Mouse (Mus musculus): ENCODE results near the gene Cacna1e. TPM values are rescaled to one million over a fixed set of nuclear protein-coding genes. Genes with fewer than 3 reads are reported as not detected.

Gene Cacna1e
- polyA plus RNA-seq, 1 experiment from 2014 or later, result 7.8 TPM

DNA sequence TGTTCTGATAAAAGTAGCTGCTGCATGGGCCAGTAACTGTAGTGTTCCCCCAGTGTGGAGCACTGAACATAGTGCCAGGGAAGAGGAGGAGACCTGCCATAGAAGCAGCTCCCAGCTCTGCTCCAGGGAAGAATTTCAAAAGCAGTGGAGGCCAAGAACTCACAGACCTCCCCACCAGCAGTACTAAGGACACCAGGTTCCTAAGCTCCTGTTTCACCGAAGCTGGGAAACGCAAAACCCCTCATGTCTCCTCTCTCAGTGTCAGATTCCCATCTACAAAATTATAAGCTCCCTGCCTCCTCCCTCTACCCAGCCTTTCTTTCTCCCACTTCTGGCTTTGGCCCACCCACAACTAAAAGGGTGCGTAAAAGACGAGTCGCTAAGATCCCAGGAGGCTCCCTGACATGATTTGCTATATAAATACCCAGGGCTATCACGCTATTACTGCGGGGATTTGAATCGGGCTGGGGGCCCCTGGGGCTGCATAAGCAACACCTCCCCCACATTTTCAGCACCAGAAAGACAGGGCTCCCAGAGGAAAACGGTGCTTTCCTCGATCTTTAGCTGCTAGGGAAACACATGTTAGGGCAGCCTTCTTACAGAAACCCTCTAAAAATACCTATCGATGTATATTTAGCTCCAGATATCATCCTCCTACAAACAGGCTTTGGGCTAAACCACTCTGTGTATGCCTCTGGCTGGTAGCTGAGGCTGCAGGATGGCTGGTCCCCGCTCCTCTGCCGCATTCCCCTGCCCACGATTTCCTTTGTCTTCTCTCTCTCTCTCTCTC, 195.2 kb downstream of the Cacna1e start:
- WGBS, result 47% methylated on average over 14 of the region's 14 CpGs
- Histone ChIP-seq H3K4me1 (no peaks in the 10 kb centered on the region), H3K4me2 (replicated peaks) (0 out of 2 replicates have a peak overlapping the region, but pooled peaks have one; percentile 14), H3K4me3 (no peak overlapping the region), H3K36me3 (no peaks in the 10 kb centered on the region), H3K9me3 (no peaks in the 10 kb centered on the region), H3K27ac (no peak overlapping the region), H3K9ac (no peak overlapping the region), H3K27me3 (replicated peaks) (no peaks in the 10 kb centered on the region)
- no peak for ATAC-seq (ENCODE audit: low FRiP score, low read depth)

DNA sequence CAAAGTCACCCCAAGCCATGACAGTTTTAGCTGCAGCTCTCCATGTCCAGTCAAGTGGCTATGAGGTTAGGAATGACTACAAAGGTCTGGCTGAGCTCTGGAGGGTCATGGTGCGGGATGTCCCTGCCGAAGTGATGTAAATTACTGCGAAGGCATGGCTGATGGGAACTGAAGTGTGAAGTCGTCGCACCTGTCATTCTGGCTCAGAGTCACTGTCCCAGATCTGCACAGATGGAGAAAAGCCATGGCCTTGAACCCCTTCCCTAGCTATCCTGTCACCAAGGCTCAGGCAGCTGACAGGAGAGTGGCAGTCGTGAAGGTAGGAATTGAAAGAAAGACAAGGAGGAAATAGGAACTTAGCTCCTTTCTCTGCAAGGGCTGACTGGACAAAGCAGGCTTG, 197.4 kb downstream of the Cacna1e start:
- H3K4me3 ChIP-seq, result no peak overlapping the region
- no peak overlapping the region for H3K4me2 ChIP-seq (replicated peaks)
- WGBS, result 79% methylated on average over 6 of the region's 6 CpGs
- no peaks in the 10 kb centered on the region for H3K27me3 ChIP-seq (replicated peaks)
- H3K9ac ChIP-seq, result no peak overlapping the region
- H3K9me3 ChIP-seq, result no peaks in the 10 kb centered on the region
- H3K4me1 ChIP-seq, result no peaks in the 10 kb centered on the region
- ATAC-seq (ENCODE audit: low FRiP score, low read depth), result no peak
- H3K27ac ChIP-seq, result no peak overlapping the region
- no peaks in the 10 kb centered on the region for H3K36me3 ChIP-seq

DNA sequence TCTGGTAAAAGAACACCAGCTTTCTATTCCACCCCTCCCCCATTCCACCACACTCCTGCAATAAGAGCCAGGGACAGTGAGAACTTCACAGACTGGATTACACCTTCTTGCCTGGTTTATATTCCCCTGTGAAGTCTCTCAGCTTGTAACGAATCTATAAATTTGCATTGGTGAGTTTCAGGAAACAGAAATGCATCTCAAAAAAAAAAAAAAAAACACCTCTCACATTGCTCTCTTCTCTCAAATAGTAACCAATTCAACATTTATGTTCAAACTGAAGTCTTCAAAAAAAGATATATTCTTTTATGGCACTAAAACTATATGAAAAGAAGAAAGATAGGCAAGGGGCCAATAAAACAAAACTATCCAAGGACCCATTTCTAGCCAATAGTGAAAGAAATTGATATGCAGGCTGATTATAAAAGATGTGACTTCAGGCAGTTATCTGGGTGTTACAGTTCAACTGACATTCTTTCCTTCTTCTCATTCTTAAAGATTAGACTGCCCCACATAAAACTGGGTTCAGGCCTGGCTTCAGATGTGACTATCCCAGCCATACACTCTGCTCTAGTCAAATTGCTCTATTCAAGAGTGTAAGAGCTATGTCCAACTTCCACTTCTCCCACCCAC, 200.7 kb downstream of the Cacna1e start:
- Histone ChIP-seq H3K9me3 (no peaks in the 10 kb centered on the region), H3K36me3 (no peaks in the 10 kb centered on the region), H3K4me3 (no peak overlapping the region), H3K9ac (no peak overlapping the region), H3K4me1 (no peaks in the 10 kb centered on the region), H3K4me2 (replicated peaks) (no peak overlapping the region), H3K27me3 (replicated peaks) (no peaks in the 10 kb centered on the region), H3K27ac (no peak overlapping the region)
- no peak for ATAC-seq (ENCODE audit: low FRiP score, low read depth)
- WGBS, result 70% methylated on average over 1 of the region's 1 CpGs

GRCm38 (mm10) chr1:154678989-154679388, 205.3 kb downstream of the Cacna1e start:
- H3K9me3 ChIP-seq, result no peaks in the 10 kb centered on the region
- 27% methylated on average over 1 of the region's 1 CpGs for WGBS
- H3K36me3 ChIP-seq, result no peaks in the 10 kb centered on the region
- no peak overlapping the region for H3K4me3 ChIP-seq
- no peak overlapping the region for H3K9ac ChIP-seq
- no peaks in the 10 kb centered on the region for H3K27me3 ChIP-seq (replicated peaks)
- H3K4me1 ChIP-seq, result no peaks in the 10 kb centered on the region
- no peak overlapping the region for H3K4me2 ChIP-seq (replicated peaks)
- no peak for ATAC-seq (ENCODE audit: low FRiP score, low read depth)
- H3K27ac ChIP-seq, result no peak overlapping the region

DNA sequence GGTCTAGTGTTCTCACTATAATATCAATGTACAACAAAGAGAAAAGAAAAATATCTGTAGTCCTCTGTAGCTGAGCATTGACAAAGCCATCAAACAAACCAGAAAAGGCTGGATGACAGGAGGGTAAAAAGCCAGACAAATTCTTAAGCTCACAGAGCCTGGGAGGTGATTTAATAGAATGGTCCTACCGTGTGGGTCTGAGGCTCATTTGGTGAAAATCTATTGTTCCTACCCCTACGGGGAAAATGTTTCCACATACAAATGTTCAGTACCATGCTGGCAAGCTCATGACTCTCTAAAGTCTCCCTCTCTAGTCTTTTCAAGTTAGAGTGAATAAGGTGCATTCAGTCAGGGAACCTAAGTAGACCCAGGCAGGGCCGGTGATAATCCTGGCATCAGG, 206.2 kb downstream of the Cacna1e start:
- H3K4me3 ChIP-seq, result no peak overlapping the region
- no peak overlapping the region for H3K27ac ChIP-seq
- H3K27me3 ChIP-seq (replicated peaks), result no peaks in the 10 kb centered on the region
- no peak overlapping the region for H3K9ac ChIP-seq
- 37% methylated on average over 3 of the region's 3 CpGs for WGBS
- no peaks in the 10 kb centered on the region for H3K36me3 ChIP-seq
- no peaks in the 10 kb centered on the region for H3K4me1 ChIP-seq
- no peak overlapping the region for H3K4me2 ChIP-seq (replicated peaks)
- ATAC-seq (ENCODE audit: low FRiP score, low read depth), result no peak
- H3K9me3 ChIP-seq, result no peaks in the 10 kb centered on the region

DNA sequence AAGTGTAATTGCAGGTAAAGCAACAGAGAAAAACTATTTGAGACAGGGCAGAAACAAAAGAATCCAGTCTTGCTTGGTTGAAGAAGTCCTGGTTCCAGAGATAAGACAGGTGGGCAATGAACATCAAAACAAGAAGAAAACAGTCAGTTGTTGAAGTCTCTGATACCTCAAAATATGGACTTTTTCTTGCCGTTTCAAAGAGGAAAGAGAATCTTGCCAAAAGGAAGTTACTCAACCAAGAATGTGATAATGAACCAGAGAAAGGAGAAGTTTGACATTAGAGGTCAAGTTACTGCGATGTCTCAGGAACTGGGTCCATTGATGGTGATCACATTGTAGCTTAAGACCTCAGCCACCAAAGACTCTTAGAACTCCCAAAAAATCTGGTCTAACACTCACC, 206.6 kb downstream of the Cacna1e start:
- Histone ChIP-seq H3K27me3 (replicated peaks) (no peaks in the 10 kb centered on the region), H3K9ac (no peak overlapping the region), H3K4me2 (replicated peaks) (no peak overlapping the region), H3K9me3 (no peaks in the 10 kb centered on the region), H3K27ac (no peak overlapping the region), H3K36me3 (no peaks in the 10 kb centered on the region), H3K4me3 (no peak overlapping the region), H3K4me1 (no peaks in the 10 kb centered on the region)
- 78% methylated on average over 2 of the region's 2 CpGs for WGBS
- no peak for ATAC-seq (ENCODE audit: low FRiP score, low read depth)

DNA sequence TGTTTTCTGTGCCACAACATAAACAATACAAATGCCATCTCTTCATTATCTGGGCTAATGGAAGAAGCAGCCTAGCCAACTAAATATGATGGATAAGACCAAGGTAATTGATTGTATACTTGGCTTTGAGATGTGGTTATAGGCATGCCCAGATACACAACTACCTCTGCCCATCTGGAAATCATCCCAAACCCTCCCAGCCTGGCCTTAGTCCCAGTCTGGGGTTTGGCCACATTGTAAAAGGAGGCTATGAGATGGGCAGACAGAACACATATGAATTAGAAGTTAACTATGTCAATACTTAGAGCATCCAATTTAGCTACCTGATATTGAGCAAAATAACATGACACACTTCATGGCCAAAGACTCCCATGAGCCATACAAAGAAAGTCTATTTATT, 220.6 kb downstream of the Cacna1e start:
- Histone ChIP-seq H3K27me3 (replicated peaks) (no peaks in the 10 kb centered on the region), H3K4me3 (no peak overlapping the region), H3K9me3 (no peaks in the 10 kb centered on the region), H3K4me2 (replicated peaks) (no peak overlapping the region), H3K9ac (no peak overlapping the region), H3K27ac (no peak overlapping the region), H3K36me3 (no peaks in the 10 kb centered on the region), H3K4me1 (0 out of 2 replicates have a peak, but pooled peaks cover 9% of the 10 kb centered on the region)
- no peak for ATAC-seq (ENCODE audit: low FRiP score, low read depth)

GRCm38 (mm10) chr1:154661977-154662376, 222.3 kb downstream of the Cacna1e start:
- WGBS, result 84% methylated on average over 5 of the region's 5 CpGs

GRCm38 (mm10) chr1:154661221-154661864, 223.0 kb downstream of the Cacna1e start:
- Histone ChIP-seq H3K4me3 (no peak overlapping the region), H3K9ac (no peak overlapping the region), H3K27me3 (replicated peaks) (no peaks in the 10 kb centered on the region), H3K9me3 (no peaks in the 10 kb centered on the region), H3K4me1 (0 out of 2 replicates have a peak, but pooled peaks cover 9% of the 10 kb centered on the region), H3K27ac (no peak overlapping the region), H3K36me3 (no peaks in the 10 kb centered on the region), H3K4me2 (replicated peaks) (no peak overlapping the region)
- peak; percentile 77; the same call in 1 of the 2 replicates for ATAC-seq (ENCODE audit: low FRiP score, low read depth)
- 60% methylated on average over 7 of the region's 7 CpGs for WGBS

More at GRCm38 (mm10) chr1:154661977-154662376, 222.3 kb downstream of the Cacna1e start:
- ATAC-seq (ENCODE audit: low FRiP score, low read depth), result no peak
- Histone ChIP-seq H3K36me3 (no peaks in the 10 kb centered on the region), H3K9me3 (no peaks in the 10 kb centered on the region), H3K4me1 (0 out of 2 replicates have a peak, but pooled peaks cover 9% of the 10 kb centered on the region), H3K27ac (no peak overlapping the region), H3K9ac (no peak overlapping the region), H3K4me2 (replicated peaks) (no peak overlapping the region), H3K27me3 (replicated peaks) (no peaks in the 10 kb centered on the region), H3K4me3 (no peak overlapping the region)

DNA sequence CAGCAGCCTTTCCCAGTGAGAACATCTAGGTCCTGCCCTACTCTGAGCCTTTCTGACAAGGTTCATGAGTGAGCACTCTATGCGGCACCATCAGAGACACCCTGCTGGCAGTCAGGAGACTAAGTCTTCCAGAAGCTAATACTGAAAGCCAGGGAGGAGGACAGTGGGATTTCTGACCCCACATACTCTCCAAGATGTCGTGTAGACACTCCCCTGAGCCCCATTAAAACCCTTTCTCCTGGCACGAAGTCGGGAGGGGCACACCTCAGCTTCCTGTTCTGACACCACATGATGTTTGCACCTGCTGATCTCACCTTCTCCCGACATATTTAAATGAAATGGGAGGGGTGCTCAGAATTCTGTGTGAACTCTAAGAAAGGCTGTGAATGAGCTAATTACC, 226.9 kb downstream of the Cacna1e start:
- H3K36me3 ChIP-seq, result no peaks in the 10 kb centered on the region
- WGBS, result 62% methylated on average over 5 of the region's 5 CpGs
- 0 out of 2 replicates have a peak, but pooled peaks cover 9% of the 10 kb centered on the region for H3K4me1 ChIP-seq
- H3K4me3 ChIP-seq, result no peak overlapping the region
- no peak overlapping the region for H3K4me2 ChIP-seq (replicated peaks)
- no peak overlapping the region for H3K9ac ChIP-seq
- no peaks in the 10 kb centered on the region for H3K9me3 ChIP-seq
- no peak overlapping the region for H3K27ac ChIP-seq
- H3K27me3 ChIP-seq (replicated peaks), result no peaks in the 10 kb centered on the region
- no peak for ATAC-seq (ENCODE audit: low FRiP score, low read depth)

DNA sequence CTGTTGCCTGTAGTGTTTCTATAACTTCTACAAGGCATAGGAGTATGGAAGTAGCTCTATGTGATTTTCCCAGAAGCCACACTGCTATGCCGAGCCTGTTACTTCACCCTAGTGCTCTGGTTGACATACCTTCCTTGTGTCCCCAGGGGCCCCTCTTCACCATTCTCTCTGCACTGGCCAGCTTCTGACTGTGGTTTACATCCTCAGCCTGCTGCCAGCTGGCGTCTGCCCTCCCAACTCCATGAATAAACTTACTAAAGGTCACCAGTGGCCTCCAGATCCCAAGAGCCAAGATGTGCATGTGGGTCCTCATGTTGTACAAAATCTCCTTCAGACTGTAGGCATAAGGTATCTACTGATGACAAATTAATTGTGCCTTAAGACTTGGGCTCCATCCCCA, 230.3 kb downstream of the Cacna1e start:
- H3K4me3 ChIP-seq, result no peak overlapping the region
- WGBS, result 76% methylated on average over 2 of the region's 2 CpGs

GRCm38 (mm10) chr1:154646156-154646950, 237.9 kb downstream of the Cacna1e start:
- no peak overlapping the region for H3K9ac ChIP-seq
- no peak for ATAC-seq (ENCODE audit: low FRiP score, low read depth)
- H3K9me3 ChIP-seq, result no peaks in the 10 kb centered on the region
- no peak overlapping the region for H3K4me2 ChIP-seq (replicated peaks)
- H3K36me3 ChIP-seq, result no peaks in the 10 kb centered on the region
- 89% methylated on average over 6 of the region's 6 CpGs for WGBS
- no peaks in the 10 kb centered on the region for H3K27me3 ChIP-seq (replicated peaks)
- no peak overlapping the region for H3K27ac ChIP-seq
- H3K4me3 ChIP-seq, result no peak overlapping the region
- H3K4me1 ChIP-seq, result no peaks in the 10 kb centered on the region

More for the DNA sequence above, 230.3 kb downstream of the Cacna1e start:
- Histone ChIP-seq H3K27me3 (replicated peaks) (no peaks in the 10 kb centered on the region), H3K36me3 (no peaks in the 10 kb centered on the region), H3K9me3 (no peaks in the 10 kb centered on the region), H3K4me1 (no peaks in the 10 kb centered on the region), H3K27ac (no peak overlapping the region), H3K9ac (no peak overlapping the region), H3K4me2 (replicated peaks) (no peak overlapping the region)
- ATAC-seq (ENCODE audit: low FRiP score, low read depth), result no peak
